Mouse (Mus musculus) lung, adult 2 months (tissue): Measurements from ENCODE around the gene Cyp21a1. TPM values are rescaled to one million over a fixed set of nuclear protein-coding genes. Genes with fewer than 3 reads are reported as not detected.
"Not testable (repeated sequence)": the region's sequence is repeated elsewhere in the genome, so short reads cannot be mapped to it uniquely, and the experiment has no call there.

Experiments used
- DNase-seq: peaks from one replicate; pipeline ENCODE4 v3.0.0; 2022
- H3K4me1 ChIP-seq: fragments of 200-500 bp; 2 replicates; pipeline ENCODE4 v1.6.1; 2011; ENCODE audit warnings: low read length; ENCODE audit not compliant: control insufficient read depth, insufficient read depth
- H3K4me3 ChIP-seq: fragments of 200-500 bp; replicated peaks from 2 replicates; pipeline ENCODE3; 2011; ENCODE audit warnings: low read depth, mild to moderate bottlenecking, control low read depth, low read length; ENCODE audit errors: extremely low read depth
- CTCF ChIP-seq: fragments of 200-500 bp; IDR thresholded peaks from 2 replicates; pipeline ENCODE4 v1.5.1; 2011; ENCODE audit warnings: mild to moderate bottlenecking, low read length, control low read depth; ENCODE audit not compliant: insufficient read depth
- POLR2A ChIP-seq: fragments of 200-500 bp; IDR thresholded peaks from 2 replicates; pipeline ENCODE4 v1.6.1; 2011; ENCODE audit warnings: low read depth, mild to moderate bottlenecking, control low read depth, low read length, borderline replicate concordance; ENCODE audit errors: extremely low read depth
- WGBS: fragments of 180-500 bp; shearing (Covaris S2); methylation state at CpG from one replicate; pipeline ENCODE4 v1.1.7; 2018; 5-methylcytosine and 5-hydroxymethylcytosine counted together
- polyA plus RNA-seq: library from polyadenylated mRNA; depleted of rRNA; stranded (reverse); fragments of >200 nt; gene quantifications from 2 replicates; pipeline ENCODE4 v1.2.3, GENCODE M21; 2012; rRNA removed

The Cyp21a1 gene
- 0.19 and 0.27 TPM in 2 replicates for polyA plus RNA-seq

DNA sequence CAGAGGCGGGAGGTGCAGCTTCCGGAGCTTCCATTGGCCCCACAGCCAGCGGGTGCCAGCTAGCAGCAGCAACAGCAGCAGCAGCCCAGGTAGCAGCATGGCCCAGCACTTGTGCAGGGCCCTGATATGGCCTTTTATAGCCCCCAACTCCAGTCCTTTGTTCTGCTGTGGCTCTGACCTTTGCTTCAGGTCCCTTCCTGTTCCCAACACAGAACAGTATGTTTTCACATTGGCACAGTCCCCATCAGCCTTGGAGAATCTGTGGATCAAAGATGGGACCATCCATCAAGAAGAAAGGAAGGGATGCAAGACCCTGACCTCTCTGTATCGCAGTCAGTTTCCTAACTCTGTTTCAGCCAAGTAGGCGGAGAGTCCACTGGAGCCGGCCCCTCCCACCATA lies at the start of gene Cyp21a1:
Cyp21a1 (minus strand) TSS at position 261 of the 400 bp plus-strand sequence.
- H3K4me1 ChIP-seq, DNase-seq, H3K4me3 ChIP-seq: not testable (repeated sequence)
- 65% methylated on average over 5 of the region's 6 CpGs for WGBS

DNA sequence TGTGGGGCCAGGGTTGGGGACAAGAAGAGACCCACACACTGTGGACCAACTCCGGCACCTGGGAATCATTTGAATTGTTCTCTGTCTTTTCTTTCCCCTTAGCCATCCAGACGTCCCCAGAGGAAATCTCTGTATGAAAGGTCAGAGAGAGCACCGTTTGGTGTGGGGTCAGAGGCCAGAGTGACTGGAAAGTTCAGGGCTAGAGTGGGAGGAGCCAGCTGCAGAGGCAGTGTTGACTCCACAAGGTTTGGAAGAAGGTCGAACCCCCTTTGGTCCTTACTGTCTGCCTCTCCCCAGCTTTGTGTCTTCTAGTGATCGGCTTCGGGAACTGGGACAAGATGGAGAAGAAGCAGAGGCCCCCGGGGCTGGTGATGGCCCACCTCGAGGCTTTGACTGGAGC lies 49.1 kb upstream of the Cyp21a1 start:
- DNase-seq = no peak
- 0 out of 2 replicates have a peak, but pooled peaks cover 3% of the 10 kb centered on the region for H3K4me1 ChIP-seq
- TF ChIP-seq CTCF (no peak), POLR2A (no peak)
- no peak overlapping the region for H3K4me3 ChIP-seq
- whole genome bisulfite sequencing = 78% methylated on average over 8 of the region's 8 CpGs

DNA sequence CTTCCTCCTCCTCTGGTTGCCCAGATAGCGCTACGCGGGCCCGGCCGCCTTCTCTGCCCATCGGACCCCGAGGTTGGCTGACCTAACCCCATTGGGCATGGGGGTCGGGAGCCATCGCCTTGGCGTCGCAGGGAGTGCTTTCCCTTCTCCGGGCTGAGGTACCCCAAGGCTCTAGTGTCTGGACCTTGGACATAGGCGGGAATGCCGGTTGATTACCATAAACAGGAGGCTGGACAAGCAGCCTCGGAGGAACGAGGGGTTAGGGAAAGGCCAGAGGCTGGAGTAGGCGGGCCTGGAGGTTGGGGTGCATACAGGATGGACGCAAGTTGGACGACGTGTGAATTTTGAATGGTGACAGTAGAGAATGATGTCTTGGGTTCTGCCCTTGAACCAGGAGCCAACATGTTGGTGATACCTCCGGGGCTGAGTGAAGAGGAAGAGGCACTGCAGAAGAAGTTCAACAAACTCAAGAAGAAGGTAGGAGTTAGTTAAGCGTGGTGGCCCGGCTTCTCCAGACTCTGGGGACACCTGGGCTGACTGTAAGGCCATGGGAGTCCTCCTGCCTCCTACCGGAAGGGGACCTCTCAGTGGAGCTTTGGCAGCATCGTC lies 46.3 kb upstream of the Cyp21a1 start:
- no peak for DNase-seq
- Histone ChIP-seq H3K4me3 (peak overlapping the region; percentile 72), H3K4me1 (0 out of 2 replicates have a peak, but pooled peaks cover 3% of the 10 kb centered on the region)
- 1% methylated on average over 25 of the region's 25 CpGs for WGBS
- TF ChIP-seq POLR2A = no peak
- no peak for TF ChIP-seq CTCF

DNA sequence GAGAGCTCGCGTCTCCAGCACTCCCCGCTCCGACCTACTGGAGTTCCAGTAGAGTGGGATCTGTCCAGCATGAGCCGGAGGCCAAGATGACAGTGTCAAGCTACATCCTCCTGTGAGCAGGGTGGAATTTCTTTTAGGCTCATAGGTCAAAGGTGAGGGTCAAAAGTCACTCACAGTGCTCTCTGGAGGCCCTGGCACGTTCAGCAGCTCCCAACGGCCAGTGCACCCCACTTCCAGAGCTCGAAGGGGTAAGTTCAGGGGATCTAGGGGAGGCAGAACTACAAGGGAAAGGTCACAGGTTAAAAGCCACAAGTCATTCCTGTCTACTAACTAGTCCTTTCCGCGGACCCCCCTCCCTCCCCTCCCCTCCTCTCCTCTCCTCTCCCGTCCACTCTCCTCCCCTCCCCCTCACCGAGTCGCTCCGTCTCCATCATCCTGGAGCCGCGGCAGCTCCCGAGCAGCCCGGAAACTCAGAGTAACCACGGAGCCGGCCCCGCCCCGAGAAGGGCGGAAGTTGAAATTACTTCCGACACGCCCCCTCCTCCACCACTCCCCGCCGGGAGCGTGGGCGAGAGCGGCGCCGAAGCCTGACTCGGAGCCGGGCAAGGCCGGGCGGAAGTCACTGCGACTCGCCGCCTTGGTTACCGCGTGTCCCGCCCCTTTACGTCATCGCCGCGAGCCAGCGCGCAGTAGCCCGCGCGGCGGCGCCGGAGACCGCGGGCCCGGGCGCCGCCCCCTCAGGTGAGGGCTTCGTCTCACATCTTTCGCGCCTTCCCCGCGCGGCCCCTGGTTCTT lies 45.6 kb upstream of the Cyp21a1 start, which contains the start of the genes Skiv2l and Nelfe:
Skiv2l (minus strand) TSS at position 489 of the 795 bp plus-strand sequence.
Nelfe (plus strand) TSS at position 670 of the 795 bp plus-strand sequence.
- peak; percentile 98 for DNase-seq
- TF ChIP-seq POLR2A = peak; percentile 15; the same call in 1 of the 2 replicates
- TF ChIP-seq CTCF = no peak
- H3K4me1 ChIP-seq = 0 out of 2 replicates have a peak, but pooled peaks cover 3% of the 10 kb centered on the region
- under 1% methylated on average over 65 of the region's 65 CpGs for WGBS
- H3K4me3 ChIP-seq = peak within 1 kb of the TSS; percentile 78

DNA sequence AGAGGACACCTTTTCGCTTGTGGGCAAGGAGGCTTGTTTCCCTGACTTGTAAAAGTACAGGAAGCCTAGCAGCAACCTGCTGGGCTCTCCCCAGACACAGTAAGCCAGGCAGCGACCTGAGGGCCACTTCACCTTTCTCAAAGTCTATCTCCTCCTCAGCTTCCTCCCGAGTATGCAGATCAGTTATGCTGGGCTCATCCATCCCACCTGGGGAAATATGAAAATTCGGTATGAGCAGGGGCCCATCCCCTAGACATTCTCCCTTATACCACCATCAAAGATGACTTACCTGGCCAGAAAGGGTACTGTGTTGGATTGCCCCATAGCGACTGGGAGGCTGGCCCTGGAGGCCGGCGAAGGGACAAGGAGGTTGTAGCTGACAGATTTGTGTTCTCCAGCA lies 43.3 kb upstream of the Cyp21a1 start:
- Histone ChIP-seq H3K4me3 (no peak overlapping the region), H3K4me1 (0 out of 2 replicates have a peak, but pooled peaks cover 3% of the 10 kb centered on the region)
- 92% methylated on average over 7 of the region's 7 CpGs for WGBS
- DNase-seq = no peak
- TF ChIP-seq POLR2A (no peak), CTCF (no peak)

DNA sequence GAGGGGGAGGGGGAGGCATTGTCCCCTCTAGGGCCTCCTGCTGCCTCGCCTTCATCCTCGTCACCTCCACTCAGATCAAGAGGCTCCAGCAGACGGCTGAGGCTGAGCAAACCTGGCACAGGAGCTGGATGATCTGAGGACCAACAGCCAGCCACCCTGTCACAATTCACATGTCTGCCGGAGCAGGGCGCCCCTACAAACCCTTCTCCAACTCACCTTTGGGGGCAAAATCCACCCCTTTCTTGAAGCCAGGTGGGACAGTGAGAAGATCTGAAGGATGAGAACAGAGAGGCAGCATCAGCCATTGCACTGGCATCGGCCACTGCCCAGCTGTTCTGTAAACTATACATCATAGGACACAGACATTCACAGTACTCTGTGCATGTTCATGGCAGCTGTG lies 42.8 kb upstream of the Cyp21a1 start:
- DNase-seq = no peak
- WGBS = 88% methylated on average over 6 of the region's 6 CpGs
- TF ChIP-seq POLR2A (no peak), CTCF (no peak)
- Histone ChIP-seq H3K4me3 (no peak overlapping the region), H3K4me1 (0 out of 2 replicates have a peak, but pooled peaks cover 3% of the 10 kb centered on the region)

DNA sequence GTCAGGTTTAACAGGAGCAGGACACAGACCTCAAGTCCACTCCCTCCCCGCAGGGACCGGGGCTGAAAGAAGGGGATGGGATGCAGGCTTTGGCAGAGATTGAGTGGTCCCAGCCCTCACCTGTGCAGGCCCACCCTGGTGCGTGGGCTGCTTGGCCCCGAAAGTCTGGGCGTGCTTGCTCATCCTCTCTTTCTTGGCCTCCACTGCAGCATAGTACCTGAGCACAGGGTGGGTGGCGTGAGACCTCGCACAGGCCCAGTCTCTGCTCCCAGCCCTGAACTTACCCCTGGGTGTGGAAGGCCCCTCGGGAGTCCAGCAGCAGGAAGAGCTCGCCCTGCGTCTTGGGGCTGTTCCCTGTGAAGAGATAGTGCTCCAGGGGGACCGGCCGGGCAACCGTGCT lies 40.5 kb upstream of the Cyp21a1 start:
- H3K4me3 ChIP-seq = no peak overlapping the region
- 94% methylated on average over 13 of the region's 13 CpGs for WGBS
- TF ChIP-seq POLR2A (no peak), CTCF (no peak)
- DNase-seq = no peak
- H3K4me1 ChIP-seq = 0 out of 2 replicates have a peak, but pooled peaks cover 3% of the 10 kb centered on the region

DNA sequence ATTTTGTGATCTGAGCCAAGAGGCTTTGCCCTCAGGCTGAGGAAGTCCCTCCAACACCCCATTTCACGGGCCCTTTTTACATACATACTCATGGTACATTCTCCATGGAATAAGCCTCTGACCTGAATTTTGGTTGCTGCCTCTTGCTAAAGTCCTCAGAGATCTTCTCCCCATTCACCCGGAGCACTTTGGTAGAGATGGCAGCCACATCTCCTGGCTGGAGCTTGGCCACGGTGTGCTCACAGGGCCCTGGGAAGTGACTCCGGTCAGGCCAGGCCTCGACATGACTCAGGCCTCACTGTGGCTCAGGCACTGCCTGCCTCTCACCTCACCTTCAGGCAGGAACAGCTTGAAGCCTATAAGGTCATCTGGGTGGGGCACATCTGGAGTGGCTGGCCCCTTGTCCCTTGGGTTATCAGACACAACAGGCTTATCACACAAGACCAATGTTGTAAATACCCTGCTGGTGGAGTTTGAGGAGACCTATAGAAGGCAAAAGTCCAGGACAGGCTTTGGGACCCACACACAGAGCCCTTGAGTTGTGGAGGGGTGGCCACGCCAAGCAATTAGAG lies 36.5 kb upstream of the Cyp21a1 start:
- TF ChIP-seq CTCF (no peak), POLR2A (no peak)
- H3K4me3 ChIP-seq = no peak overlapping the region
- H3K4me1 ChIP-seq = peaks cover 8% of the 10 kb centered on the region
- no peak for DNase-seq
- WGBS = 78% methylated on average over 6 of the region's 6 CpGs

DNA sequence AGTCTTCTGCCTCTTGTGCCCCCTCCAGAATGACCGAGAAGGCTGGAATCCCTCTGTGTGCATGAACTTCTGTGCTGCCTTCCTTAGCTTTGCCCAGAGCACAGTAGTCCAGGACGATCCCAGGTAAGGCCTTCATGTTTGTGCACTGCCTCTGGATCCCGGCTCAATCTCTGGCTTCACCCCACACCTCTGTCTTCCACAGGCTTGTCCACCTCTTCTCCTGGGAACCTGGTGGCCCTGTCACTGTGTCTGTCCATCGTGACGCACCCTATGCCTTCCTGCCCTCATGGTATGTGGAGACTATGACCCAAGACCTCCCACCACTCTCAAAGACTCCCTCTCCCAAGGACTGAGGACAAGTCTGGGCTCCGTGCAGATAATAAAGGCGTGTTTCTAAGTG lies 34.4 kb upstream of the Cyp21a1 start:
- Histone ChIP-seq H3K4me3 (no peak overlapping the region), H3K4me1 (peaks cover 11% of the 10 kb centered on the region)
- TF ChIP-seq CTCF (no peak), POLR2A (no peak)
- DNase-seq = no peak
- 86% methylated on average over 7 of the region's 7 CpGs for WGBS
